Mouse (Mus musculus) C2C12 (cell line): Measurements from ENCODE around the gene Plac1. TPM values are rescaled to one million over a fixed set of nuclear protein-coding genes. Genes with fewer than 3 reads are reported as not detected.

Experiments
- H3K27me3 ChIP-seq: one replicate; pipeline ENCODE4 v1.6.1; 2011; ENCODE audit not compliant: control insufficient read depth, insufficient read depth, insufficient read length
- H3K36me3 ChIP-seq: one replicate; pipeline ENCODE4 v1.6.1; 2011; ENCODE audit not compliant: control insufficient read depth, insufficient read depth
- H3K4me3 ChIP-seq: one replicate; pipeline ENCODE4 v1.5.1; 2011; ENCODE audit warnings: mild to moderate bottlenecking, control low read depth; ENCODE audit not compliant: poor library complexity, insufficient read depth, severe bottlenecking
- H3K79me2 ChIP-seq: one replicate; pipeline ENCODE4 v1.6.1; 2011; ENCODE audit not compliant: control insufficient read depth, insufficient read depth
- H3K79me3 ChIP-seq: one replicate; pipeline ENCODE4 v1.6.1; 2011; ENCODE audit warnings: low read depth, control low read depth
- H3ac ChIP-seq: one replicate; pipeline ENCODE3; 2011; ENCODE audit warnings: low read depth; ENCODE audit not compliant: control insufficient read depth, insufficient read length
- CEBPB ChIP-seq: IDR thresholded peaks from one replicate; pipeline ENCODE4 v1.6.1; 2011; ENCODE audit warnings: low read depth, mild to moderate bottlenecking, control low read depth, moderate library complexity
- CTCF ChIP-seq: IDR thresholded peaks from one replicate; pipeline ENCODE4 v1.5.1; 2011; ENCODE audit not compliant: control insufficient read depth, insufficient read depth, insufficient read length
- FOSL1 ChIP-seq: IDR thresholded peaks from one replicate; pipeline ENCODE4 v1.8.0; 2011; ENCODE audit warnings: mild to moderate bottlenecking, low read length; ENCODE audit not compliant: poor library complexity, insufficient read depth, severe bottlenecking
- MAX ChIP-seq: IDR thresholded peaks from one replicate; pipeline ENCODE4 v1.6.1; 2011; ENCODE audit warnings: mild to moderate bottlenecking, control low read depth
- MYOD1 ChIP-seq: IDR thresholded peaks from one replicate; pipeline ENCODE4 v1.6.1; 2011; ENCODE audit warnings: low read depth; ENCODE audit not compliant: control insufficient read depth, insufficient read length
- MYOG ChIP-seq: IDR thresholded peaks from one replicate; pipeline ENCODE4 v1.6.1; 2011; ENCODE audit not compliant: control insufficient read depth, insufficient read length; ENCODE audit errors: extremely low read depth
- USF1 ChIP-seq: IDR thresholded peaks from one replicate; pipeline ENCODE4 v1.6.1; 2011; ENCODE audit warnings: low read depth, mild to moderate bottlenecking, control low read depth, moderate library complexity
- polyA plus RNA-seq: library from polyadenylated mRNA; unstranded; fragments of >200 nt; fragmentation: generic; extraction: Trizol; gene quantifications from one replicate; pipeline ENCODE4 v1.2.1, GENCODE M21; 2012; ENCODE audit warnings: missing spikeins

Gene Plac1
- polyA plus RNA-seq, 1 experiment, result 0.48 TPM

- no peaks in the 10 kb centered on the region for H3K27me3 ChIP-seq
- TF ChIP-seq CTCF (no peak), MAX (no peak), MYOD1 (no peak), CEBPB (no peak), USF1 (no peak), FOSL1 (no peak), MYOG (no peak)
Observed at GRCm38 (mm10) chrX:53162589-53162988, 77.3 kb downstream of the Plac1 start.

DNA sequence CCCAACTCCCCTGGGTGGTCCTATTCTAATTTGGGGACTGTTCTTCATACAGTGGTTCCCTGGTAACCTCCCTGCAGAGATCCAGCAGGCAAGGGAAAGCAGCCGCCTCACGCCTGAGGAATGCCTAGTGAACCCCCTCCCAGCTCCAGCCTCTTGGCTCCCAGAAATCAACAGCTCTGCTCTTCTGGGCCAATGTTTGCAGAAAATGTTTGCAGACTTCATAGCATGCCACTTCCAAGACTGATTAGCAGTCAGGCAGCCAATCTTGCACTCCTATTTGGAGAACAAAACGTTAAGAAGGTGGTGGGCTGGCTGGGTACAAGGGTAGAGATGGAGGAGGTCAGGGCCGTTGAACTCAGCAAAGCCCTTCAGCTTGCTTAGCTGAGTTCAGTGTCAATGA is 78.3 kb downstream of the Plac1 start:
- Histone ChIP-seq H3K27me3 (no peaks in the 10 kb centered on the region), H3K4me3 (no peak overlapping the region), H3K79me2 (no peaks in the 10 kb centered on the region), H3K79me3 (no peaks in the 10 kb centered on the region), H3ac (no peak overlapping the region), H3K36me3 (no peaks in the 10 kb centered on the region)
- TF ChIP-seq MAX, result no peak
- no peak for TF ChIP-seq CEBPB
- TF ChIP-seq CTCF, result no peak
- TF ChIP-seq USF1, result no peak
- no peak for TF ChIP-seq MYOD1
- TF ChIP-seq MYOG, result no peak
- no peak for TF ChIP-seq FOSL1

More at GRCm38 (mm10) chrX:53162589-53162988, 77.3 kb downstream of the Plac1 start:
- H3K79me2 ChIP-seq, result no peaks in the 10 kb centered on the region
- no peaks in the 10 kb centered on the region for H3K79me3 ChIP-seq
- H3ac ChIP-seq, result no peak overlapping the region
- H3K4me3 ChIP-seq, result no peak overlapping the region
- H3K36me3 ChIP-seq, result no peaks in the 10 kb centered on the region

DNA sequence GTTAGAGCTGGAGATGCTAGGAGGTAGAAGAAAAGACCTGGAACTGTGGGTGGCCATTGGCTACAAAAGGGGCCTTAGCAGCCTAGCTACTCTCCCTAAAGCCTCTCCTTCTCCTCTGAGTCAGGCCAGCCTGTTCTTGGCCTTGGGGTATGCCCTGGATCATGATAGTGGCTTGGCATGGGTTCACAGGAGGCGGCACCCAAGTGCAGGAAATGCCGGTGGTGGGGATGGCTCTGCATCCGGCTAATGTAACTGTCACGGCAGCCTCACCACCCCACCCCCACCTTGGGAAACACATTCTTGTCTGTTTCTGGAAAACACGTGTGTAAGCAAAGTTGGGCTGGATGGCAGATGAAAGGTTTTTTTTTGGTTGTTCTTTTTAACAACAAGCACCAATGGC is 78.8 kb downstream of the Plac1 start:
- H3K27me3 ChIP-seq, result no peaks in the 10 kb centered on the region

DNA sequence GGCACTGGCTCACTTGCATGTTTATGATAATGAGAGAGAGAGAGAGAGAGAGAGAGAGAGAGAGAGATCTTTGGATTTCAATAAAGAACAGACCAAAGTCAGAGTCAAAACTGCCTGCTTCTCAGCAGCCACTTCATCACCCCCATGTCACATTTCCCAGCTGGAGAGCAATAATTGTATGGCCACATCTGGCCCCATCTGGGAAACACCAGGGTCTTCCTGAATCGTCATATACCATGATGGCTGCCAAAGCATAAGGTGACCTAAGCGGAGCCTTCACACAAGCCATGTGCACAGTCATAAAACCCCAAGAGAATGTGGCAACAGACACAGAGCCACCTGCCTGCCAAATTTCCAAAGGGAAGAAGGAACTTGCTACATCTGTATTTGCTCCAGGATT is 91.9 kb downstream of the Plac1 start:
- Histone ChIP-seq H3K79me2 (no peaks in the 10 kb centered on the region), H3K79me3 (no peaks in the 10 kb centered on the region), H3K36me3 (no peaks in the 10 kb centered on the region), H3ac (no peak overlapping the region), H3K4me3 (no peak overlapping the region), H3K27me3 (no peaks in the 10 kb centered on the region)
- TF ChIP-seq USF1 (no peak), MYOD1 (no peak), CTCF (no peak), MYOG (no peak), FOSL1 (no peak), MAX (no peak)

More for the DNA sequence above, 78.8 kb downstream of the Plac1 start:
- no peaks in the 10 kb centered on the region for H3K36me3 ChIP-seq
- no peak overlapping the region for H3ac ChIP-seq
- no peaks in the 10 kb centered on the region for H3K79me2 ChIP-seq
- no peak overlapping the region for H3K4me3 ChIP-seq
- no peaks in the 10 kb centered on the region for H3K79me3 ChIP-seq
- peak; percentile 39 for TF ChIP-seq MAX
- no peak for TF ChIP-seq MYOG

DNA sequence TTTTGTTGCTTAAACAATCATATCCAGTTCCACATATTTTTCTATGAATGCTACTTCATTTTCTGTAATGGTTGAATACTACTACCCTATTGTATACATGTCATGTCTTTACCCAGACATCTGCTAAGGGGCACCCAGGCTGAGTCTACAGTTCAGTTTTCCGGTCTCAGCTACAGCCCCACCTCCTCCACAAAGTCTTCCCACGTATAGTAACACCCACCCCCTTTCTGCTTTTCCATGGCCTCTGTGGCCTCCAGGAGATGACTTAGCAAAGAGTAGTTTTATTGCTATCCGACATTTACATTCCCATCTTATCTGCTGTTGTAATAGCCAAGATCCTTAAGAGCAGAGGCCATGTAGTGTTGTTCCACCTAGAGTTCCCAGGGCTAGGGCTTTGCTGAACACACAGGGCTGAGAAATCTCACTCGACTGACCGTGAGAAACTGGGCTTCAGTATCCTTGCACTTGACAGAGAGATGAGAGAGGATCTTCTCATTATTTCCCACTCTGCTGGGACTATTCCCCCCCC is 93.5 kb downstream of the Plac1 start:
- Histone ChIP-seq H3K79me2 (no peaks in the 10 kb centered on the region), H3K79me3 (no peaks in the 10 kb centered on the region), H3ac (no peak overlapping the region), H3K27me3 (no peaks in the 10 kb centered on the region), H3K4me3 (no peak overlapping the region), H3K36me3 (no peaks in the 10 kb centered on the region)
- TF ChIP-seq MYOD1 (no peak), MYOG (no peak), CTCF (no peak)

DNA sequence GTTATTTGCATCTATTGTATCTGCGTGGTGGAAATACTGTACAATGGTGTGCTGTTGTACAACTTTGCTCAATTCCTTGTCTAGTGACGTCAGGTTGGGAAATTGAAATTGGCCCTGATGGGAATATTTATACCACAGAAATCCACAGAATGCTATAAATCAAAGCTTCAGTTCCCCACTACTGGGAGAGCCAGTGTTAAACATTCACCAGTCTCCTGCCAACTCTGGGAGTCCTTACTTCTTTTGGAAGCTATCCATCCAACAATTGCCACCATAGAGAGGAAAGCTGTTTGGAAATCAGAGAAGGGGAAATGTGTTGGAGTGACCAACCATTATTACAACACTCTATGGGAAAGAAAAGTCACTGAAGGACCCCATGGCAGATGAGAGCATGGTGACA is 100.3 kb downstream of the Plac1 start:
- H3K79me3 ChIP-seq, result no peaks in the 10 kb centered on the region
- H3K4me3 ChIP-seq, result no peak overlapping the region
- H3K27me3 ChIP-seq, result no peaks in the 10 kb centered on the region
- H3K79me2 ChIP-seq, result no peaks in the 10 kb centered on the region
- H3ac ChIP-seq, result no peak overlapping the region
- no peaks in the 10 kb centered on the region for H3K36me3 ChIP-seq
- TF ChIP-seq MYOG, result no peak
- TF ChIP-seq MYOD1, result no peak
- no peak for TF ChIP-seq FOSL1
- no peak for TF ChIP-seq CTCF
- TF ChIP-seq USF1, result no peak
- TF ChIP-seq MAX, result no peak
- TF ChIP-seq CEBPB, result no peak

DNA sequence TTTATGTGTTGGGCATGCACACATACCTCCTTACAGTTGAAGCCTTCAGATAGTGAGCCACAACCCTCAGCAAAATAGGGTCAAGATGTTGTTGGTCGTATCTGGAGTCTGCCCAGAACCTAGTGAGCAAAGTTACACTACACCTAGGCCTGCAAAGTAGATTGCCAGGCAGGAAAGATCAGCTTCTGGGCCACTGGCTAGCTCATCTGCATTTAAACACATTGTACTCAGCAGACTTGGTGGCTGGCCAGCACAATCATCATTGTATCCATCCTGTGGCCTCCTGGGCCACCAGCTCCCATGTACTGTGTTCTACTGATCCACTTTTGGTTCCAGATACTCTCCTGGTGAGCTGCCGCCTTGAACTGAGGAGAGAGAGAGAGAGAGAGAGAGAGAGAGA is 102.8 kb downstream of the Plac1 start:
- Histone ChIP-seq H3K36me3 (no peaks in the 10 kb centered on the region), H3K79me2 (no peaks in the 10 kb centered on the region), H3K27me3 (no peaks in the 10 kb centered on the region), H3K4me3 (no peak overlapping the region), H3ac (no peak overlapping the region), H3K79me3 (no peaks in the 10 kb centered on the region)
- TF ChIP-seq MAX, result no peak
- no peak for TF ChIP-seq FOSL1
- TF ChIP-seq CEBPB, result no peak
- TF ChIP-seq MYOD1, result no peak
- TF ChIP-seq MYOG, result no peak
- TF ChIP-seq USF1, result no peak
- TF ChIP-seq CTCF, result no peak
